Mouse (Mus musculus) heart, adult 10 weeks (tissue): ENCODE data around the gene Cct8l1. TPM values are rescaled to one million over a fixed set of nuclear protein-coding genes. Genes with fewer than 3 reads are reported as not detected.

Source experiments
- polyA plus RNA-seq: library from polyadenylated mRNA; stranded (reverse); fragments of 350-450 nt; fragmentation: Illumina TruSeq; extraction: RNeasy Lipid Tissue Mini Kit (QIAGEN cat#74804); gene quantifications from one replicate; pipeline ENCODE4 v1.2.3, GENCODE M21; 2014; ENCODE audit warnings: low read depth, low replicate concordance

The Cct8l1 gene
- 0.24 TPM for polyA plus RNA-seq

DNA sequence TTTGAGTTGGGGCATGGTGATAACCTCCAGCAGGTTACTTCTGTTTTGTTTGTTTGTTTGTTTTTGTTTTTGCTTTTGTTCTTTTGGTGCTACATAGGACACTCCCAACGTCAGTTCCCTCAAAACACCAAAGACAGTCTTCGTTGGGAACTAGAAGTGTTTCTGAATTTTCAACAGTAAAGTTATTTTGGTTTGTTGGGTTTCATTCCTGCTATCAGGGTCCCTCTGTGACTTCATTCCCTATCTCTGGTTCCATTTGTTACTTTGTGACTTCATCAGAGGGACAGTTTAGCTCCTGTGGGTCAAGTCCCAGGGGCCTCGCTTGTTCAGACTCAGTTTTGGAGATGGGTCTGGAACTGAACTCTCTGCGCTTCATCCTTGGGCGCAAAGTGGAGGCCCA, at the start of gene Cct8l1:
Gene Cct8l1 (plus strand): TSS at position 301 of the 400 bp plus-strand sequence.

DNA sequence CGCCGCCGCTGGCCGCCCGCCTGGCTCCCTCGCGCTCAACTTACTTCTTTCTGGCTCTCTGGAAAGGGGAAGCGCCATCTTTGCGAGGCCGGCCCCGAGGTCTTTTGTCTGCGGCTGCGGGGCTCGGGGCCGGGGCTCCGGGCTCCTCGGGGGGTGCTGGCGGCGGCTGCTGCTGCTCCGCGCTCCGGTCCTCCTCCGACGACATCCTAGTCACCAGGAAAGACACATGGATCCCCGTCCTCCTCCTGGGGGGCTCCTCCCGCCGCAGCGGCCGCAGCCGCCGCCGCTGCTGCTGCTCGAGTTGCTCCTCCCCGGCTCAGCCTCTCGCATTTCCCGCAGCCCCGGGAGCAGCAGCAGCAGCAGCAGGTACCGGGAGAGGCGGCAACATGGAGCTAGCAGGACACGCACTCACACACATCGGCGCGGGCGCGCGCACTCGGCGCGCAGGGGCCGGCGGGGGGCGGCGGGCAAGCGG, 17.5 kb upstream of the Cct8l1 start, which contains the start of gene Kmt2c:
Gene Kmt2c (minus strand): TSS at position 438 of the 475 bp plus-strand sequence.

Other genes starting within 250 kb of the Cct8l1 start
- 20.8 TPM for gene Kmt2c, start 17.3 kb upstream of the Cct8l1 start, polyA plus RNA-seq
- gene Xrcc2, start 189.8 kb downstream of the Cct8l1 start, polyA plus RNA-seq, result 5.9 TPM
- gene Actr3b, start 243.9 kb downstream of the Cct8l1 start, polyA plus RNA-seq, result 57.0 TPM